Mouse (Mus musculus): ENCODE results near the gene Mgat5.
A peak's percentile ranks its signal among the peaks of the same experiment; 100 is the strongest.

The Mgat5 gene

DNA sequence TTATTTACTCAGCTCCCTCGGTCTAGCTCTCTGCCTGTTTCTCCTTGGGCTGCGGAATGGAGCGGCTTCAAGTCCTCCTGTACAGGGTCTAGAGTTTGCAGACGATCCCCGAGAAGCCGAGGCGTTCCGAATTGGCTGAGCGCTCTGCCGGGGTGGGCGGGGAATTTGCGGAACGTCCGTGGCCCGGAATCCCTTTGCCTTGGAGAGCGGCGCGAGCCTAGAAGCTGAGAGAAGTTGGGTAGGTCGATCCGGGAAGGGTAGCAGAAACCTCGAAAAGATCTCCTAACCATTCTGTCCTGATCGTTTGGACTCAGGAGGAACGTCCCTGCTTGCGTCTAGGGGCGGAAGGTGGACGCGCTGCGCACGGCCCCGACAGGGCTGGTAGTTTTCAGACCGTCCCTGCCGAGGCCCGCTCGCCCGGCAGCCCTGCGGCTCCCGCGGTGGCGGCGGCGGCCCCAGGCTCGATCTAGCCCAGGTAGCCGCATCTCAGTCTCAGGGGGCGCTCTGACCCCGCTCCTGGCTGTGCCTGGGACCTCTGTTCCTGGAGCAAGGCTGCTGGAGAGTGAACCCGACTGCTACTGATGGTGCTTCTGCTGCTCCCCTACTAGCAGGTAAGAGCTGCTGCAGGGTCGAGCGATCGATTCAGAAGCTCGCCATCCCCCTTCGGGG is at the start of gene Mgat5:
Mgat5 (plus strand) TSS at position 199 of the 669 bp plus-strand sequence.
- DNase-seq, result peak; percentile 95

- no peak for DNase-seq
Measured at GRCm38 (mm10) chr1:127160118-127160760, 44.6 kb upstream of the Mgat5 start.

GRCm38 (mm10) chr1:127164589-127165160 is 40.1 kb upstream of the Mgat5 start:
- DNase-seq, result no peak

DNA sequence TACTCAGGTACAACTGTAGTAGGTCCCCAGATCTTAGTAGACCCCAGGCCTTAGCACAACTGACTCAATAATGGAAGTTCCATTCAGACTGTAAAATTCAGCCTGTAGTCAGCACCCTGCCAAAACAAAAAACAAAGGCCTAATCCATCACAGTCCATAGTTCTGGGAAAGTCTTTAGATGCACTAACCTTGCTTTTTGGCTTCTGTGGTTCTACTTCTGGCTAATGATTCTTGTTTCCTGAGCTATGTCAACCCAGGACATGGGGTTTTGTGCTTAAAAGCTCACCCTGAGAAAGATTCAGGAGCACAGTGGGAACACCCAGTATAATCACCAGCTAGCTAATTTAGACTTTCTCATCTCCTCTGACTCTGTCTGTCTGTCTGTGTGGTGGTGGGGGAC is 38.3 kb upstream of the Mgat5 start:
- DNase-seq, result no peak

DNA sequence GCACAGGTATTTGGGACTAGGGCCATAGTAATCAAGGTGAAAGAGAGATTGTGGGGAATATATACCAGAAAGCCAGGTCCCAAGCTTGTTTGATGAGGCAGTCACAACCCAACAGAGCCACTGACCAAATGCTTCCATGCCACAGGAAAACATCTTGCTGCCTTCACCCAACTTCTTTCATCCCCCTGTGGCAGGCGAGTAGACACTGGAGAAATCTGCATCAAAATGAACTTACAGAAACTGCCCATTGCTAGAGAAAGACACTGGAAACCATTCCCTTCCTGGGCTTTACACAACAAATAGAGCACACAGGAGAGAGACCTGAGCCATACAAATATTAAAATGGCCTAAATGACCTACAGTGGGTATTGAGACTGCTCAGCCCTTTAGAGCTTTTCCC is 37.2 kb upstream of the Mgat5 start:
- no peak for DNase-seq

GRCm38 (mm10) chr1:127168205-127168604 is 36.6 kb upstream of the Mgat5 start:
- DNase-seq, result peak; percentile 55

GRCm38 (mm10) chr1:127169516-127169915 is 35.3 kb upstream of the Mgat5 start:
- no peak for DNase-seq

GRCm38 (mm10) chr1:127171361-127171760 is 33.5 kb upstream of the Mgat5 start:
- no peak for DNase-seq

DNA sequence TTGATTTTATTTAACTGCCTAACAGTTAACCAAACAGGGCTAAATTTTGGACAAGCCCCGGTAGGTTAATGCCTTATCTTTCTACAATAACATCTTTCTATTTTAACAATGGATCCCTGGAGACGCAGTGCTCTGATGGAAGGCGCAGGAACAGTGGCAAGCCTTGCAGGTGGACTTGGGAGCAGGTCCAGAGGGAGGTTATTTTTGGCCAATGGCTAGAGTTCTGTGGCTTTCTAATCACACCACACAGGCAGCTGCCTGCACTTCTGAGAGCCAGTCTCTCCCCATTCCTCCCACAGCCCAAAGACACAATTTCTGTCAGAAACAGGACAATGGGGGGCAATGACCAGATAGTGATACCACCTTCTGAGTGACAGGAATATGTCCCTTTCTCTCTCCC is 31.4 kb upstream of the Mgat5 start:
- DNase-seq, result no peak

DNA sequence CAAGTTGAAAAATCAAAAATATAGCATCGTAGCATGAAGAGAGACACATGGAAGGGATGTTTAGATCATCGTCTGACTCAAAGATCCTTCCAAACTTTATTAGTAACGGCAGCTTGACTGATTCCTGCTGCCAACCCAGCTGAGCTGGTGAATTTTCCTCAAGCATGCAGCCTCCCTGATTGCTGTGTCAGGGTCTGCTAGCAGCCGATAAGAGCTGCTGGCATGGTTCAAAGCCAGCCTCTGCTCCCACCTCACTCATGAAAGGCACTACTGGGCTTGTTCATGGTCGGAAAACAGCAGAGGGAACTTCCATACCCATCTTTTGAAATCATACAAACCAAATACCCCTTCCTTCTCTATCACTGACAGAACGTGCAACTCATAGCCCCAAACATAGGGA is 12.4 kb upstream of the Mgat5 start:
- DNase-seq, result no peak

- DNase-seq, result no peak
Measured at GRCm38 (mm10) chr1:127199186-127199585, 5.6 kb upstream of the Mgat5 start.

DNA sequence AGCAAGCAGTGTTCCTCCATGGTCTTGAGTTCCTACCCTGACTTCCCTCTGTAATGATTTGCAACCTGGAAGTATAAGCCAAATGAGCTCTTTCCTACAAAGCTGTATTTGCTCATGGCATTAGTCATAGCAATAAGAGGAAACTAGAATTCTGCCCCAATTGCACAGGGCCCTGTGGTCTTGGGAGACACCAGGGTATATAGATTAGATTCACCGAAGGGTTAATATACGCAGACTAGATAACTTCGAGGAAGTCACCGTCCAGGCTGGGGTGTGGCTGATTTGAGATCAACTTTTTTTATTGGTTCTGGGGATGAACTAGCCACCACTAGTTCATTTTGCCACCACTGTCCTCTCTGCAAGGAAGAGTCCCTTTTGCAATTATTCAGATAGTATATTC is 2.5 kb upstream of the Mgat5 start:
- DNase-seq, result no peak

DNA sequence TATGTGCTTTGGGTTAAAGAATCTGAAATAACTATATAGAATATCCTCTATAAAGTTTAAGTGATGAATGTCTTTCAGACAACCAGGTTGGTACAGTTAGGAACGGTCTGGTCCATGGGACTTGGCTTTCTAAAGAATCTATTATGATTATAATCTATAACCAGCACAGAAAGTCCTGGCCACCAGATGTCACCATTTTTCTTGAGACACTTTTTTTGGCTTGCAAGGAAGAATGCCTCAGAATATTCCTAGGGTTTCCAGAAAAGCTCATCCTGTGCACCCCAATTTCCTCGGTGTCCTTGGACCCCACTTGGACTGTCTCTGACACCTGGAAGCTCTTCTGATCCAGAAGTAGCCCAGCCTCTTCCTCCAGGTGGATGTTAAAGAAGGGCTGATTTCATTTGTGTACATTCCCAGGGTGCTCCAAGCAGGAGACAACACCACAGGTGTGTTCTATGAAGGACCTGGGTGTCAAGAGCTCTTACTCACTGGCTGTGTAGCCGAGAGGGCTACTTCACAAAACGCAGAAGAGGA is 1.5 kb upstream of the Mgat5 start:
- DNase-seq, result peak; percentile 50

GRCm38 (mm10) chr1:127205501-127206019 is 745 bp downstream of the Mgat5 start:
- peak; percentile 51 for DNase-seq

GRCm38 (mm10) chr1:127206020-127206641 is 1.3 kb downstream of the Mgat5 start:
- peak; percentile 71 for DNase-seq

DNA sequence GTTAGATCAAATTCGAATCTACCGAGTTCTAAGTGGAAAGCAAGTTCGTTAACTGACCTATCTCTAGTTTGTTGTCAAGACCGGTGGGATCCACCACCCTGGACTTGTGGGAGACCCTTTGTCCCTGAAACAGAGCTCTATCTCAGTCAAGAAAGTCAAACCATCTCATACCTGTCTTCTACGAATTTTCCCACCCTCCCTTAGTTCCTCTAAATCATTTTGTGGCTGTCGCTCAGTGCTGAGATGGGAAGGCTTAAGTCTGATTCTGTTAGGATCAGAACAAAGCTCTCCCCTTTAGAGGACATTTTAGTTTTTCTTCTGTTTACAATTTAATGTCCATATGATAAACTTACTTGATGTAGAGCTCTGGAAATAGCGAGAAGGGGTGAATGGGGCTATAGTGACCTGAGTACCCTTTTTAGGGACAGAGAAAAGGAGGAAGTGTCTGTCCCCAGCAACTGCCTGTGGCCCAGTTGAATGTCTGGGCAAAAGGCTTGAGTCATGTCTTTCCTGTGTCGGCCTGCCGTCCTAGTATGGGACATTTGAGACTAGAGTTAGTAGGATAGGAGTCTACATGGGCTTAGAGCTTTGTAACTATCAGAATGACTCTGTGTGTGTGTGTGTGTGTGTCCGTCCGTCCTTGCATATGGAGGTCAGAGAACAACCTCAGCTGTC is 2.2 kb downstream of the Mgat5 start:
- DNase-seq, result peak; percentile 21

GRCm38 (mm10) chr1:127208167-127208566 is 3.4 kb downstream of the Mgat5 start:
- no peak for DNase-seq

DNA sequence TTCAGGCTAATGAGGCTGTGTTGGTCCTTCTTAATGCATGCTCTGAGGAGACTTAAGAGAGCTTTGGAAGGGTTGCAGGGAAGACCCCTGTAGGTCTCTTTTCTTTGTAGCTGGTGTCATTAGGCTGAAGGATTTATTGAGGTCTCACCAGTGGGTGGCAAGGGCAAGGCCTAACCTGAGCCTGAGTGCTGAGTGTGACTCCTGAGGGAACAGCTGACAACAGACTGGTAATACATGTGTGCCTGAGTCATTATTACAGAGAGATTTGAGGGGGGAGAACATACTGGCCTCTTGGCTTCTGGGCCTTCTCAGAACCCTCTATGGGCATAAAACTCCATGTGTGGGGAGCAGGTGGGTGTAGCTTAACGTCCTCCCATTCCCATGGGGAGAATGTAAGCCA is 8.0 kb downstream of the Mgat5 start:
- DNase-seq, result no peak

GRCm38 (mm10) chr1:127213434-127213833 is 8.6 kb downstream of the Mgat5 start:
- DNase-seq, result no peak

DNA sequence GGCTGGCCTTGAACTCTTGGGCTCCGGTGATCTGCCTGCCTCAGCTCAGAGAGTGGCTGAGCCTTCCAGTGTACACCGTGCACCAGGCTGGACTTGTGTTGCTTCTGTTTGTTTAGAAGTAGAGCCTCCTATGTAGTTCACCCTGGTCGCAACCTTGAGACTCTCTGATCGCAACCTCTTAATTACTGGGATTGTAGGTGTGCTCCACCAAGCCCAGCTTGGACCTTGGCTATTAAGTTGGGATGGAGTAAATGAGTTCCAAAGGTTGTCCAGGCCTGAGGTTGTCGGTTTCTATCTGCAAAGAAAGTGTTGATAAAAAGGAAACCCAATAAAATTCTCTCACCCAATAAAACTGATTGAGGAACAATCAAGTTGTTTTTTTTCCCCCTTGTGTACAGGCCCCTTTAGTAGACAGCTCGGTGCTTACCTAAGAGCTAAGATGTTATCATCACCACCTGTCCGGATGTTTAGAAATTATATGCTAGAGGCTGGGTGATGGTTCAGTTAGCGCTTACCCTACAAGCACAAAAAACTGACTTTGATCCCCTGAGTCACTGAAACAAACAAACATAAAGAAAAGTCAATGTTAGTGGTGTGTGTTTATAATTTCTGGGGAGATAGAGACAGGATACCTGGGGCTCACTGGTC is 9.9 kb downstream of the Mgat5 start:
- DNase-seq, result no peak

DNA sequence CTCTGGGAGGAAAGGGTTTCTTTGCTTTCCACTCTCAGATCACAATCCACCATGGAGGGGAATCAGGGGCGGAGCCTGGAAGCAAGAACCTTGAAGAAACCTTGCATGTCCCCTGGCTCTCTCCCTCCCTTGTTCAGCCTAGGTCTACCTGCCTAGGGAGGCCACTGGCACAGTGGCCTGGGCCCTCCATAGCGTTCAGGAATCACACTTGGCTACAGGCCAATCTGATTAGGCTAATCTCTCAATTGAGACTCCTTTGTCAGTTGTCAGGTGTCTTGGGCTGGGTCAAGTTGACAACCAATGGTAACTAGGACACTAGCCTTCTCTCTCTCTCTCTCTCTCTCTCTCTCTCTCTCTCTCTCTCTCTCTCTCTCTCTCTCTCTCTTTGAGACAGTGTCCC is 12.2 kb downstream of the Mgat5 start:
- peak; percentile 59 for DNase-seq

DNA sequence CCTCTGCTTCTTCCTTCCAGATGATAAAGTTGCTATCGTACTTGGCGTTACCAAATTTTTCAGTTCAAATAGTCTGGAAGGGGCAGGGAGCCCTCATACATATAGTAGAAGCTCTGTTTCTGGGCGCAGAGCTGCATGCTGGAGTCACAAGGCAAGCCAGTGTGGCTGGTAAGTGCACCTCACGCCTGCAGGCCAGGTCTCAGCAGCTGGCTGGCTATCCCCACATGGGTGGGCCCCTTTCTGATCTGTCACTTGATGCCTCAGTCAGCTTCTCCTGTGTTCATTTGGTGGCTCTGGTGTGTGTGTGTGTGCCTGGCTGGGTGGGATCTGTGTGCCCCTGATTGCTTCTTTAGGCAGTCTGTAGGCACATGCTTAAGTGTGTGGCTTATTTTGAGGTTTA is 12.8 kb downstream of the Mgat5 start:
- DNase-seq, result no peak

All from retina, postnatal 1 day (tissue).